ENCODE assay signal across 8 mouse cellular contexts in the genomic region with DNA sequence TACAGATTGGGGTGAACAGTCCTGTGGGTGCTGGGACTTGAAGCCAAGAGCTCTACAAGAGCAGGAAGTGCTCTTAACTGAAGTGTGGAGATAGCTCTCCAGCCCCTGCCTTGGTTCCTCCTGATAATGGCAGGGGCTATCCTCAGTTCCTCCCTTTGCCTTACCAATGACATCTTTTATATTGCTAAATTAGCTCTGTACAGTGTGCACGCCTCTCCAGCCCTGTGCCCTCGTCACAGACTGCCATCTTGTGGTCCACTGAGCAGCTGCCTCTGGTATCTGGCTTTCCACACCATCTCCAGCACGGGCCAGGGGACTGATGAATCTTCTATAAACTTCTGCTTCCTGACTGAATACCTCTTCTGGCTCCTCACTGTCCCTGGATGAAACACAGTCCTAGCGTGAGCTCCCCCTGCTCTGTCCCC. TPM values are rescaled to one million over a fixed set of nuclear protein-coding genes. Genes with fewer than 3 reads are reported as not detected.
DNase-seq lines count a peak whose midpoint lies in the region; ATAC-seq lines count a peak whose summit lies in the region.

No protein-coding gene starts in this region.

- no peak overlapping the region for H3K4me3 ChIP-seq in hindbrain, embryonic 14.5 days (replicated peaks; ENCODE audit: low read length)

- peaks cover 13% of the 10 kb centered on the region; the same call in 1 of the 2 replicates for H3K4me1 ChIP-seq in hindbrain, embryonic 14.5 days (replicated peaks; ENCODE audit: control insufficient read depth, insufficient read depth, low read length)

- WGBS in hindbrain, embryonic 14.5 days: 23% methylated on average over 4 of the region's 4 CpGs

- peak; percentile 80 for ATAC-seq in hindbrain, embryonic 14.5 days (ENCODE audit: low FRiP score)

- no peaks in the 10 kb centered on the region for H3K27me3 ChIP-seq in hindbrain, embryonic 14.5 days (ENCODE audit: control insufficient read depth, insufficient read depth, low read length)

- H3K4me2 ChIP-seq in hindbrain, embryonic 14.5 days (replicated peaks): no peak overlapping the region

- peak; percentile 45 for DNase-seq in ovary, postnatal 14 days (ENCODE audit: low spot score)
- no peak for DNase-seq in ovary, adult 18-20 months (ENCODE audit: low spot score)
- DNase-seq in cerebellum, postnatal 25 days: peak; percentile 58 to 76
- DNase-seq in frontal cortex, postnatal 25 days (ENCODE audit: low spot score in 2 of 2): peak; percentile 35 to 61
- peak; percentile 68 for DNase-seq in hindbrain, embryonic 14.5 days (ENCODE audit: low spot score)
- DNase-seq in left cerebral cortex, adult 18-20 months (ENCODE audit: low spot score in 2 of 2): peak; percentile 64 to 65
- DNase-seq in lung, postnatal 25 days (ENCODE audit: low spot score): peak; percentile 56
- DNase-seq in right cerebral cortex, postnatal 14 days: peak; percentile 64

- no peaks in the 10 kb centered on the region for H3K9me3 ChIP-seq in hindbrain, embryonic 14.5 days (ENCODE audit: control insufficient read depth, low read length)

- no peak overlapping the region for H3K27ac ChIP-seq in hindbrain, embryonic 14.5 days

- H3K36me3 ChIP-seq in hindbrain, embryonic 14.5 days (replicated peaks; ENCODE audit: control insufficient read depth, insufficient read depth): no peaks in the 10 kb centered on the region

- no peak overlapping the region for H3K9ac ChIP-seq in hindbrain, embryonic 14.5 days

RNA-seq across cellular contexts. Expression of gene Pyroxd2, which starts 8.4 kb away (rescaled TPM):
- 1.6 and 2.9 TPM in 2 replicates for polyA plus RNA-seq in hindbrain, embryonic 14.5 days (2014; fragmentation: Nextera tagmentation; extraction: Ambion mirVana)
- total RNA-seq in left cerebral cortex, adult 18-20 months (2021): 1 to 10 TPM; 2.9 to 3.0 TPM

RNA-seq across cellular contexts. Expression of gene Hps1, which starts 35.6 kb away (rescaled TPM):
- 7.8 and 10.0 TPM in 2 replicates for polyA plus RNA-seq in hindbrain, embryonic 14.5 days (2014; fragmentation: Nextera tagmentation; extraction: Ambion mirVana)
- 1 to 10 TPM; 8.3 to 8.6 TPM for total RNA-seq in left cerebral cortex, adult 18-20 months (2021)
